Mouse (Mus musculus): ENCODE measurements at regions not wholly inside any gene's neighbourhood (a gene's known extent, or its start where the extent isn't known, plus 50 kb on each side); places are given as distances from the start of the nearest gene placed in this dataset.

GRCm38 (mm10) chr2:48441991-48442544 is 371.8 kb upstream of the Acvr2a start:
- no peak for TF ChIP-seq CTCF (IDR thresholded peaks at IDR 0.05; ENCODE audit: low read depth, low read length)
- no peak for TF ChIP-seq GATA1 (IDR thresholded peaks at IDR 0.05; ENCODE audit: borderline replicate concordance, low read length)
- TF ChIP-seq TAL1 (conservative IDR thresholded peaks at IDR 0.05; ENCODE audit: low read depth, low read length): no peak
- no peak for TF ChIP-seq POLR2AphosphoS5 (IDR thresholded peaks at IDR 0.05; ENCODE audit: insufficient replicate concordance, low read depth, low read length)
- no peak for TF ChIP-seq GATA2 (IDR thresholded peaks at IDR 0.05; ENCODE audit: borderline replicate concordance, low read depth, low read length)
